Mouse (Mus musculus): ENCODE results near the gene Gas2. TPM values are rescaled to one million over a fixed set of nuclear protein-coding genes. Genes with fewer than 3 reads are reported as not detected.

Gas2 gene
- total and polyA plus RNA-seq, 3 experiments = 1.4 to 17.1 (median 6.0) TPM

DNA sequence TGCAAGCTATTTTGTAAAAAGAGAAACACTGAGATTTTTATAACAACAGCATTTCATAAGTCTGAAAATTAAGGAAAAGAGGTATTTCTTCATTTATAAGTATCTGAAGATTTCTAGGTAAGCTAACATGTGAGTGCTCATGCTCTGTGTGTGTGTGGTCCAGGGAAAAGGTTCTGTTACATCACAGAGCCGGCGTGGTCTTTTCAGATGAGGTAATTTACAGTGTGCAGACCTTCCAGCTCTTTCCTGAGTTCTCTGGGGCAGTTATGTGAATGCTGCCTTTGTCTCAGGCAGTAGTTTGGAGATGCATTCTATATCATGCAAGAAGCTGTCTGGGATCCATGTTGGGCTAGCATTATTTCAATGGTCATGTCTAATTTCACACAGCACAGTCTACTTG is 52.3 kb downstream of the Gas2 start:
- ATAC-seq (ENCODE audit: extremely low read depth, insufficient number of reproducible peaks, low FRiP score, poor library complexity, severe bottlenecking) (no peak), DNase-seq (ENCODE audit: low spot score) (no peak)
- no peaks in the 10 kb centered on the region for H3K9me3 ChIP-seq (replicated peaks)
- H3K4me1 ChIP-seq (ENCODE audit: insufficient read depth, low read depth, low read length) = no peaks in the 10 kb centered on the region
- no peak overlapping the region for H3K4me3 ChIP-seq (ENCODE audit: low read depth, low read length)
- TF ChIP-seq TAL1 (conservative IDR thresholded peaks at IDR 0.05; ENCODE audit: low read depth, low read length) (no peak), GATA2 (IDR thresholded peaks at IDR 0.05; ENCODE audit: borderline replicate concordance, low read depth, low read length) (no peak), GATA1 (IDR thresholded peaks at IDR 0.05; ENCODE audit: borderline replicate concordance, low read length) (no peak)
- H3K27me3 ChIP-seq (ENCODE audit: insufficient read depth, low read length) = no peaks in the 10 kb centered on the region
- no peaks in the 10 kb centered on the region for H3K36me3 ChIP-seq (replicated peaks)

DNA sequence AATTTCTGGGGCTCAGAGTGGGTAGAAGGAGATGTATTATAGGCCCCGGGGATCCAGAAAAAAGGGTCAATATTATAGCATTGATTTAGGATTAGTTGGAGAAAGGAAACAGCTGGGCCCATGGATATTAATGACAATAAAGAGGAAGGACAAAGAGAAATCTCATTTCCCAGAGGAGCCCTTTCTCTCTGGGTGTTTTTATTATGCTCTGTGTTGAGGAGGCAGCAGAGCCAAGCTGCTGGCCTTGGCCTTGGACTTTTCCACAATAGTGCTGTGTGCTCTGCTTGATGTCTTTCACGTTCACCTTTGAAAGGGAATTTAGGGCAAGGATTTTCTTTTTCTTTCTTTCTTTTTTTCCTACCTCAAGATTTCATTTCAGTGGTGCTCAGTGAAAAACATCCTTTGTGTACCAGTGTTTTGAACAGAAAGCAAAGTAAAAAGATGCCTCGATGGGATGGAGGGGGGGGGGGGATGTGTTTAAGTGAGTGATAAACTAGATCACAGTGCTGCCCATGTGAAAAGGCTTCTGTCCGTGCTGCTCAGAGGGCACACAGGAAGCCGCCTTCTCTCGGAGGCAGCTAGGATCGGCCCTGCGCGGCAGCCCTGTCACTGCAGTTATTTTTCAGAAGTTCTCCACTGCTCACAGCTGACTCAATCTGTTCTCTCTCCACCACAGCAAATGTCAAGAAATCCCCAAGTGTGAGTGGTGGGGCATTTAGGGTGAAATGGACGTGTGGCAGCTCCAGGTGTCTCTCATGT is 67.1 kb downstream of the Gas2 start:
- Histone ChIP-seq H3K4me3 (ENCODE audit: low read depth, low read length) (no peak overlapping the region), H3K9me3 (replicated peaks) (no peaks in the 10 kb centered on the region), H3K4me1 (ENCODE audit: insufficient read depth, low read depth, low read length) (no peaks in the 10 kb centered on the region), H3K36me3 (replicated peaks) (no peaks in the 10 kb centered on the region), H3K27me3 (ENCODE audit: insufficient read depth, low read length) (no peaks in the 10 kb centered on the region; the same call in 1 of the 2 replicates)
- TF ChIP-seq TAL1 (conservative IDR thresholded peaks at IDR 0.05; ENCODE audit: low read depth, low read length) (no peak), GATA1 (IDR thresholded peaks at IDR 0.05; ENCODE audit: borderline replicate concordance, low read length) (no peak), POLR2AphosphoS5 (IDR thresholded peaks at IDR 0.05; ENCODE audit: insufficient replicate concordance, low read depth, low read length) (no peak), CTCF (IDR thresholded peaks at IDR 0.05; ENCODE audit: low read depth, low read length) (no peak), GATA2 (IDR thresholded peaks at IDR 0.05; ENCODE audit: borderline replicate concordance, low read depth, low read length) (no peak)
- ATAC-seq (ENCODE audit: extremely low read depth, insufficient number of reproducible peaks, low FRiP score, poor library complexity, severe bottlenecking) = no peak
- no peak for DNase-seq (ENCODE audit: low spot score)

DNA sequence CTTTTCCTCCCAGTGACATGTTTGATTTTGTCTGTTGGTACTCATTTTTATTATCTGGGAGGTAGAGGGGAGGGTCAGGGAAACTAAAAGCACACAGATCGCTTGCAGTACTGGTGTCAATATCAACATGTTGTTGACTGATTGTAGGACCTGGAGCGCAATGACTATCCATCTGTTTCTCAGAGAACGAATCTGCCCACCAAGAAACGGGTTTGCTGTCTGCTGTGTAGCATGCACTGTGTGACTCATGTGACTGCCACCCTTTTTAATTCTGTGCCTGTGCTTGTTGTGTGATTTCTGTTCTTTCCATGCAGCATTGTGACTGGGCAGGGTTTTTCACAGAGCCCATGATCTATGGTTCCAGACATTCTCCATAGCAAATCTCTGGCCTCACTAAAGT is 69.4 kb downstream of the Gas2 start:
- no peak for DNase-seq (ENCODE audit: low spot score)
- H3K9me3 ChIP-seq (replicated peaks) = no peaks in the 10 kb centered on the region
- H3K4me1 ChIP-seq (ENCODE audit: insufficient read depth, low read depth, low read length) = no peaks in the 10 kb centered on the region
- H3K36me3 ChIP-seq (replicated peaks) = no peaks in the 10 kb centered on the region
- no peak for ATAC-seq (ENCODE audit: extremely low read depth, insufficient number of reproducible peaks, low FRiP score, poor library complexity, severe bottlenecking)
- no peaks in the 10 kb centered on the region; the same call in 1 of the 2 replicates for H3K27me3 ChIP-seq (ENCODE audit: insufficient read depth, low read length)
- H3K4me3 ChIP-seq (ENCODE audit: low read depth, low read length) = no peak overlapping the region
- TF ChIP-seq GATA1 (IDR thresholded peaks at IDR 0.05; ENCODE audit: borderline replicate concordance, low read length) (no peak), TAL1 (conservative IDR thresholded peaks at IDR 0.05; ENCODE audit: low read depth, low read length) (no peak), GATA2 (IDR thresholded peaks at IDR 0.05; ENCODE audit: borderline replicate concordance, low read depth, low read length) (no peak), CTCF (IDR thresholded peaks at IDR 0.05; ENCODE audit: low read depth, low read length) (no peak), POLR2AphosphoS5 (IDR thresholded peaks at IDR 0.05; ENCODE audit: insufficient replicate concordance, low read depth, low read length) (no peak)

DNA sequence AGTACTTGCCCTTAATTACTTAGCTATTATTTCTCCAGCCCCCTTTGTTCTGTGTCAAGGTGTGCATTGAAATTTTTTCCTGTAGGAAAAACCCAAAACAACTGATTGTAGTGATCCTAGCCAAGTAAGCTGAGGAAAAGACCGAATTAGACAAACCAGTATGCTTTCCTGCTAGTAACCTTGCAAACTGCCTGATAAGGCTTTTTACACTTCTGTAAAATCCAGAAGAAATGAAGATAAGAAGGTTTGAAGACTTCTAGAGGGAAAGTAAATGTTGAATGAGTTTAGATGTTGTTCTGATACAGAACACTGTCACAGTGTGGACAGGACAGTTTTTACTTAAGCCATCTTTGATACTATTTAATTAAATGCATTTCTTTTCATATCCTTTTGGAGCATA is 75.5 kb downstream of the Gas2 start:
- no peaks in the 10 kb centered on the region for H3K4me1 ChIP-seq (ENCODE audit: insufficient read depth, low read depth, low read length)
- no peaks in the 10 kb centered on the region for H3K27me3 ChIP-seq (ENCODE audit: insufficient read depth, low read length)
- no peaks in the 10 kb centered on the region for H3K36me3 ChIP-seq (replicated peaks)
- no peak for ATAC-seq (ENCODE audit: extremely low read depth, insufficient number of reproducible peaks, low FRiP score, poor library complexity, severe bottlenecking)
- DNase-seq (ENCODE audit: low spot score) = no peak
- TF ChIP-seq GATA2 (IDR thresholded peaks at IDR 0.05; ENCODE audit: borderline replicate concordance, low read depth, low read length) = no peak
- no peak for TF ChIP-seq TAL1 (conservative IDR thresholded peaks at IDR 0.05; ENCODE audit: low read depth, low read length)
- no peak for TF ChIP-seq GATA1 (IDR thresholded peaks at IDR 0.05; ENCODE audit: borderline replicate concordance, low read length)
- TF ChIP-seq CTCF (IDR thresholded peaks at IDR 0.05; ENCODE audit: low read depth, low read length) = no peak
- no peak for TF ChIP-seq POLR2AphosphoS5 (IDR thresholded peaks at IDR 0.05; ENCODE audit: insufficient replicate concordance, low read depth, low read length)
- no peak overlapping the region for H3K4me3 ChIP-seq (ENCODE audit: low read depth, low read length)
- H3K9me3 ChIP-seq (replicated peaks) = no peaks in the 10 kb centered on the region

DNA sequence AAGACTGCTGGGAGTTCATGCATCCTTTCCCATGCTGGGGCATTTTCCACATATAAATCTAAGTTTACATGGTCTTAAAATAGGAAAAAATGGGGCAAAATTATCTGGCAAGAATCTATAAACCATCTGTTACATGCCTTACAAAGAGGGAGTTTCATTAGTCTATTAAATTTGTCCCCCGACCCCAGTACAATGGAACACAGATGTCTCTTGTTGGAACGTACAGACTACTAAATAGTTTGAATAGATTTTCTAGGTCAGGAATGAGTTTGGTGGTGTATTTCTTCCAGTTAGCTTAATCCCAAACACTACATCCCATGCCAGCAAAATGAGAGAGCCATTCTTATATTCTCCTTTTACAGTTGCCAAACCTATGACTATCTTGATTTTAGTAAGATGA is 78.6 kb downstream of the Gas2 start:
- no peak for ATAC-seq (ENCODE audit: extremely low read depth, insufficient number of reproducible peaks, low FRiP score, poor library complexity, severe bottlenecking)
- TF ChIP-seq GATA2 (IDR thresholded peaks at IDR 0.05; ENCODE audit: borderline replicate concordance, low read depth, low read length) (no peak), TAL1 (conservative IDR thresholded peaks at IDR 0.05; ENCODE audit: low read depth, low read length) (no peak), CTCF (IDR thresholded peaks at IDR 0.05; ENCODE audit: low read depth, low read length) (no peak), GATA1 (IDR thresholded peaks at IDR 0.05; ENCODE audit: borderline replicate concordance, low read length) (no peak), POLR2AphosphoS5 (IDR thresholded peaks at IDR 0.05; ENCODE audit: insufficient replicate concordance, low read depth, low read length) (no peak)
- H3K36me3 ChIP-seq (replicated peaks) = no peaks in the 10 kb centered on the region
- H3K27me3 ChIP-seq (ENCODE audit: insufficient read depth, low read length) = no peaks in the 10 kb centered on the region
- DNase-seq (ENCODE audit: low spot score) = no peak
- no peak overlapping the region for H3K4me3 ChIP-seq (ENCODE audit: low read depth, low read length)
- no peaks in the 10 kb centered on the region for H3K9me3 ChIP-seq (replicated peaks)
- no peaks in the 10 kb centered on the region for H3K4me1 ChIP-seq (ENCODE audit: insufficient read depth, low read depth, low read length)

DNA sequence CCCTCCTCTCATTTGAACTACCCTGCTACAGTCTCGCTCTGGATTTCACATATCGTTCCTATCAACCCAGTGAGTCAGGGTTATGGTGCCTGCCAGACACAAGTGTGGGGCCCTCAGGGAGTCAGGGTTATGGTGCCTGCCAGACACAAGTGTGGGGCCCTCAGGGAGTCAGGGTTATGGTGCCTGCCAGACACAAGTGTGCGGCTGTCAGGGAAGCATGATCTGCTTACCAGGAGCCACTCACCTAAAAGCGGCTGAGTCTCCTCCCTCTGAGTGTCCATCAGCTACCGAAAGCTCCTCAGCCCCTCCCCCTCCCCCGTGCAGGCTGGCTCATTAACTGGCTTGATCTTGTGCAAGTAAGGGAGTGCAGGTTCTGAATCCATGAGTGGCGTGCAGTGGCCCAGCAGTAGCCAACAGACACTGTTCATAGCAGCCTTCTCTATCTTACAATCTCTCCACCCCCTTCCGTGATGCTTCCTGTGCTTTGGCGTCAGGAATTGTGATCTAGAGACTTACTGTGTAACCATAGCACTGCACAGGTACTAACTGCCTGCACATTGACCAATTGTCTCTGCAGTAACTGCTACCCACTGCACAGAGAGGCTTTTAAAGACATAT is 93.7 kb downstream of the Gas2 start:
- H3K36me3 ChIP-seq (replicated peaks) = peaks cover 5% of the 10 kb centered on the region
- ATAC-seq (ENCODE audit: extremely low read depth, insufficient number of reproducible peaks, low FRiP score, poor library complexity, severe bottlenecking) = no peak
- H3K4me3 ChIP-seq (ENCODE audit: low read depth, low read length) = no peak overlapping the region
- peaks cover 5% of the 10 kb centered on the region; the same call in 1 of the 2 replicates for H3K4me1 ChIP-seq (ENCODE audit: insufficient read depth, low read depth, low read length)
- no peak for DNase-seq (ENCODE audit: low spot score)
- no peaks in the 10 kb centered on the region for H3K9me3 ChIP-seq (replicated peaks)
- no peaks in the 10 kb centered on the region for H3K27me3 ChIP-seq (ENCODE audit: insufficient read depth, low read length)
- TF ChIP-seq TAL1 (conservative IDR thresholded peaks at IDR 0.05; ENCODE audit: low read depth, low read length) (no peak), CTCF (IDR thresholded peaks at IDR 0.05; ENCODE audit: low read depth, low read length) (no peak), GATA2 (IDR thresholded peaks at IDR 0.05; ENCODE audit: borderline replicate concordance, low read depth, low read length) (no peak), POLR2AphosphoS5 (IDR thresholded peaks at IDR 0.05; ENCODE audit: insufficient replicate concordance, low read depth, low read length) (no peak), GATA1 (IDR thresholded peaks at IDR 0.05; ENCODE audit: borderline replicate concordance, low read length) (no peak)
